Mouse (Mus musculus) heart, embryonic 12.5 days (tissue): ENCODE measurements at regions not wholly inside any gene's neighbourhood (a gene's known extent, or its start where the extent isn't known, plus 50 kb on each side); places are given as distances from the start of the nearest gene placed in this dataset.

ENCODE experiments used
- ATAC-seq: fragments of 200-750 bp; cut with Nextera tagmentation; 2 replicates; pipeline ENCODE4 v1.8.0; 2017; ENCODE audit warnings: moderate TSS enrichment, moderate library complexity; ENCODE audit not compliant: insufficient number of reproducible peaks, low FRiP score
- H3K27ac ChIP-seq: fragments of 300-500 bp; sonication (generic); 2 replicates; pipeline ENCODE4 v1.5.1; 2016; ENCODE audit warnings: mild to moderate bottlenecking, moderate library complexity; ENCODE audit not compliant: poor library complexity, severe bottlenecking
- H3K27me3 ChIP-seq: fragments of 300-500 bp; sonication (generic); replicated peaks from 2 replicates; pipeline ENCODE4 v1.6.1; 2016; ENCODE audit warnings: mild to moderate bottlenecking, moderate library complexity
- H3K36me3 ChIP-seq: fragments of 300-500 bp; sonication (generic); 2 replicates; pipeline ENCODE4 v1.6.1; 2016; ENCODE audit warnings: mild to moderate bottlenecking, moderate library complexity
- H3K4me1 ChIP-seq: fragments of 300-500 bp; sonication (generic); replicated peaks from 2 replicates; pipeline ENCODE4 v1.6.1; 2016; ENCODE audit warnings: mild to moderate bottlenecking
- H3K4me2 ChIP-seq: fragments of 300-500 bp; sonication (generic); 2 replicates; pipeline ENCODE4 v1.6.1; 2016; ENCODE audit warnings: mild to moderate bottlenecking, moderate library complexity
- H3K4me3 ChIP-seq: fragments of 300-500 bp; sonication (generic); 2 replicates; pipeline ENCODE4 v1.5.1; 2016; ENCODE audit warnings: mild to moderate bottlenecking
- H3K9ac ChIP-seq: fragments of 300-500 bp; sonication (generic); 2 replicates; pipeline ENCODE4 v1.6.1; 2016; ENCODE audit warnings: mild to moderate bottlenecking, moderate library complexity
- H3K9me3 ChIP-seq: fragments of 300-500 bp; sonication (generic); replicated peaks from 2 replicates; pipeline ENCODE4 v1.6.1; 2016; ENCODE audit warnings: mild to moderate bottlenecking, moderate library complexity
- WGBS: fragments of 180-500 bp; shearing (Covaris S2); methylation state at CpG from one replicate; pipeline ENCODE4 v1.1.7; 2016; 5-methylcytosine and 5-hydroxymethylcytosine counted together

- H3K9me3 ChIP-seq, result 0 out of 2 replicates have a peak, but pooled peaks cover 3% of the 10 kb centered on the region
- no peak for ATAC-seq
- WGBS, result 84% methylated on average over 4 of the region's 4 CpGs
- no peak overlapping the region for H3K4me3 ChIP-seq
- no peak overlapping the region for H3K4me2 ChIP-seq
- no peaks in the 10 kb centered on the region for H3K36me3 ChIP-seq
- H3K4me1 ChIP-seq, result no peaks in the 10 kb centered on the region
- H3K27me3 ChIP-seq, result no peaks in the 10 kb centered on the region
- H3K27ac ChIP-seq, result no peak overlapping the region
- H3K9ac ChIP-seq, result no peak overlapping the region
Observed at GRCm38 (mm10) chr10:7267903-7268302, 55.9 kb upstream of the Cnksr3 start.

- no peak for ATAC-seq
- Histone ChIP-seq H3K36me3 (no peaks in the 10 kb centered on the region), H3K4me2 (no peak overlapping the region), H3K4me1 (no peaks in the 10 kb centered on the region), H3K9me3 (0 out of 2 replicates have a peak, but pooled peaks cover 3% of the 10 kb centered on the region), H3K27ac (no peak overlapping the region), H3K4me3 (no peak overlapping the region), H3K9ac (no peak overlapping the region), H3K27me3 (no peaks in the 10 kb centered on the region)
- 80% methylated on average over 4 of the region's 4 CpGs for WGBS
Observed at GRCm38 (mm10) chr10:7267106-7267505, 55.1 kb upstream of the Cnksr3 start.

GRCm38 (mm10) chr10:7265412-7265811 is 53.4 kb upstream of the Cnksr3 start:
- WGBS, result 64% methylated on average over 9 of the region's 9 CpGs
- H3K4me1 ChIP-seq, result no peaks in the 10 kb centered on the region
- 0 out of 2 replicates have a peak, but pooled peaks cover 3% of the 10 kb centered on the region for H3K9me3 ChIP-seq
- ATAC-seq, result no peak
- no peak overlapping the region for H3K27ac ChIP-seq
- H3K4me3 ChIP-seq, result no peak overlapping the region
- H3K36me3 ChIP-seq, result no peaks in the 10 kb centered on the region
- no peaks in the 10 kb centered on the region for H3K27me3 ChIP-seq
- H3K4me2 ChIP-seq, result no peak overlapping the region
- H3K9ac ChIP-seq, result no peak overlapping the region

GRCm38 (mm10) chr10:7264721-7265120 is 52.7 kb upstream of the Cnksr3 start:
- Histone ChIP-seq H3K36me3 (no peaks in the 10 kb centered on the region), H3K27ac (no peak overlapping the region), H3K4me2 (no peak overlapping the region), H3K9me3 (0 out of 2 replicates have a peak, but pooled peaks cover 3% of the 10 kb centered on the region), H3K4me3 (no peak overlapping the region), H3K4me1 (no peaks in the 10 kb centered on the region), H3K27me3 (no peaks in the 10 kb centered on the region), H3K9ac (no peak overlapping the region)
- ATAC-seq, result no peak
- 84% methylated on average over 4 of the region's 4 CpGs for WGBS
